Mouse (Mus musculus) thymus, adult 2 months (tissue): ENCODE measurements around the gene Inpp5b. TPM values are rescaled to one million over a fixed set of nuclear protein-coding genes. Genes with fewer than 3 reads are reported as not detected.

Experiments used
- DNase-seq: peaks from one replicate; pipeline ENCODE4 v3.0.0; 2021
- H3K27ac ChIP-seq: fragments of 200-500 bp; 2 replicates; pipeline ENCODE4 v1.5.1; 2012; ENCODE audit warnings: low read length, control low read depth; ENCODE audit not compliant: control insufficient read depth, insufficient read depth
- H3K27me3 ChIP-seq: fragments of 200-500 bp; 2 replicates; pipeline ENCODE4 v1.6.1; 2012; ENCODE audit warnings: mild to moderate bottlenecking, low read length, moderate library complexity, mixed read lengths; ENCODE audit not compliant: control insufficient read depth, insufficient read depth
- H3K36me3 ChIP-seq: fragments of 200-500 bp; 2 replicates; pipeline ENCODE4 v1.6.1; 2012; ENCODE audit warnings: mild to moderate bottlenecking, low read length, moderate library complexity; ENCODE audit not compliant: control insufficient read depth, insufficient read depth
- H3K4me1 ChIP-seq: fragments of 200-500 bp; replicated peaks from 2 replicates; pipeline ENCODE4 v1.6.1; 2012; ENCODE audit warnings: low read length; ENCODE audit not compliant: control insufficient read depth, insufficient read depth
- H3K4me3 ChIP-seq: fragments of 200-500 bp; 2 replicates; pipeline ENCODE4 v1.5.1; 2012; ENCODE audit warnings: mild to moderate bottlenecking, low read length, control low read depth, moderate library complexity; ENCODE audit not compliant: control insufficient read depth, insufficient read depth
- CTCF ChIP-seq: fragments of 200-500 bp; IDR thresholded peaks from 2 replicates; pipeline ENCODE4 v1.5.1; 2012; ENCODE audit warnings: mild to moderate bottlenecking, control low read depth, low read length, moderate library complexity, borderline replicate concordance; ENCODE audit not compliant: control insufficient read depth, poor library complexity, insufficient read depth; ENCODE audit errors: extremely low read depth
- POLR2A ChIP-seq: fragments of 200-500 bp; IDR thresholded peaks from 2 replicates; pipeline ENCODE4 v1.6.1; 2012; ENCODE audit warnings: mild to moderate bottlenecking, low read length, control low read depth, moderate library complexity; ENCODE audit not compliant: control insufficient read depth, poor library complexity, insufficient read depth; ENCODE audit errors: extremely low read depth
- WGBS: fragments of 180-500 bp; shearing (Covaris S2); methylation state at CpG from one replicate; pipeline ENCODE4 v1.1.7; 2018; 5-methylcytosine and 5-hydroxymethylcytosine counted together
- polyA plus RNA-seq: library from polyadenylated mRNA; depleted of rRNA; stranded (reverse); fragments of >200 nt; gene quantifications from 2 replicates; pipeline ENCODE4 v1.2.3, GENCODE M21; 2012

Gene Inpp5b
- polyA plus RNA-seq, 1 experiment, result 101 TPM

GRCm38 (mm10) chr4:124796141-124796540, 54.5 kb downstream of the Inpp5b start:
- TF ChIP-seq POLR2A (no peak), CTCF (no peak)
- H3K27me3 ChIP-seq, result no peaks in the 10 kb centered on the region
- WGBS, result 95% methylated on average over 8 of the region's 8 CpGs
- DNase-seq, result no peak
- peaks cover 26% of the 10 kb centered on the region for H3K36me3 ChIP-seq
- H3K27ac ChIP-seq, result no peak overlapping the region
- no peaks in the 10 kb centered on the region for H3K4me1 ChIP-seq
- no peak overlapping the region for H3K4me3 ChIP-seq

- WGBS, result 97% methylated on average over 2 of the region's 2 CpGs
- H3K4me3 ChIP-seq, result no peak overlapping the region
- H3K4me1 ChIP-seq, result 0 out of 2 replicates have a peak, but pooled peaks cover 2% of the 10 kb centered on the region
- H3K27me3 ChIP-seq, result no peaks in the 10 kb centered on the region
- no peak for DNase-seq
- H3K27ac ChIP-seq, result no peak overlapping the region
- H3K36me3 ChIP-seq, result peaks cover 21% of the 10 kb centered on the region
- no peak for TF ChIP-seq CTCF
- no peak for TF ChIP-seq POLR2A
Observed at GRCm38 (mm10) chr4:124796913-124797312, 55.3 kb downstream of the Inpp5b start.

DNA sequence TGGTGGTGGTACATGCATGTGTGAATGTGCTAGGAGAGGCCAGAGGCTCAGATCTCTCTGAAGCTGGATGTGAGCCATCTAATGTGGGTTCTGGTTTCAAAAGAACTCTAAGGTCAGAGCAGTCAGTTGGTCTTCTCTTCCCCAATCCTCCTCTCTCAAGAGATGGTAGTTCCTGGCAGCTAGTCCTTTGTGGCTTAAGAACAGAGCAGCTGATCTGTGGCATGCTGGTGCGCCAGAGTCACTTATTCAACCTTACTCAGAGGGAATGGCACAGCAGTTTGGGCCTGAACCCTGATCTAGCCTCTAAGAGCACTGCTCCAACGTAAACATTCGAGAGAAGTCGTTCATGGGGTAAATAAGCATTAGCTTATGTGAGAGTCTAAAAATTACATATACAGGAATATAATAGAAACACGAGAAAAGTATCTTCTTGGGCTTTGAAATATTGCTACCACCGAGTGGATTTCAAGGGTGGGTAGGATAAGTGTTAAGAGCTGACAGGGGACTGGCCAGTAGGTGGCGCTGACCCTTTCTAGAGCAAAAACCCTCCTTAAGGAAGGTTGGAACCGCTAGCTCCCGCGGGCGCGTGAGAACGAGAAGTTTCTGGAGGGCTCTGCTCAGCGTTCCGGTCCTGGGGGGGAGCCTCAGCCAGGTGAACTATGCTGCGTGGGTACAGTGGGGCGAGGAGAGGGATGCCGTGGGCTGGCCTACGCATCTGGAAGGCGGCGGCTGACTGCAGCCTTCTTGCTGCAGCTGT, 60.1 kb downstream of the Inpp5b start, which contains the start of gene Mtf1:
Gene Mtf1, plus strand, starts transcription at position 553 of the 757 bp plus-strand sequence.
- Histone ChIP-seq H3K27me3 (no peaks in the 10 kb centered on the region), H3K36me3 (peaks cover 18% of the 10 kb centered on the region), H3K27ac (peak within 1 kb of the TSS; percentile 60), H3K4me1 (peaks cover 7% of the 10 kb centered on the region), H3K4me3 (peak within 1 kb of the TSS; percentile 58)
- 5% methylated on average over 21 of the region's 21 CpGs for WGBS
- peak; percentile 86 for DNase-seq
- TF ChIP-seq POLR2A, result no peak
- TF ChIP-seq CTCF, result peak; percentile 88

GRCm38 (mm10) chr4:124802309-124803260, 60.9 kb downstream of the Inpp5b start:
- TF ChIP-seq CTCF, result no peak
- peak; percentile 82 for TF ChIP-seq POLR2A
- peak overlapping the region; percentile 60 for H3K27ac ChIP-seq
- H3K27me3 ChIP-seq, result no peaks in the 10 kb centered on the region
- DNase-seq, result peak; percentile 97
- H3K4me1 ChIP-seq, result peaks cover 7% of the 10 kb centered on the region
- under 1% methylated on average over 52 of the region's 53 CpGs for WGBS
- H3K36me3 ChIP-seq, result peaks cover 18% of the 10 kb centered on the region
- peak overlapping the region; percentile 58 for H3K4me3 ChIP-seq

- no peak overlapping the region for H3K4me3 ChIP-seq
- DNase-seq, result no peak
- no peaks in the 10 kb centered on the region for H3K27me3 ChIP-seq
- WGBS, result 64% methylated on average over 6 of the region's 6 CpGs
- peaks cover 14% of the 10 kb centered on the region; the same call in 1 of the 2 replicates for H3K36me3 ChIP-seq
- no peak for TF ChIP-seq POLR2A
- TF ChIP-seq CTCF, result no peak
- H3K4me1 ChIP-seq, result peaks cover 7% of the 10 kb centered on the region
- H3K27ac ChIP-seq, result no peak overlapping the region
Observed at GRCm38 (mm10) chr4:124803406-124803805, 61.8 kb downstream of the Inpp5b start.

GRCm38 (mm10) chr4:124808511-124808910, 66.9 kb downstream of the Inpp5b start:
- 92% methylated on average over 5 of the region's 5 CpGs for WGBS
- TF ChIP-seq POLR2A, result no peak
- Histone ChIP-seq H3K4me1 (peaks cover 1% of the 10 kb centered on the region; the same call in 1 of the 2 replicates), H3K36me3 (peaks cover 14% of the 10 kb centered on the region; the same call in 1 of the 2 replicates), H3K4me3 (no peak overlapping the region), H3K27ac (no peak overlapping the region), H3K27me3 (no peaks in the 10 kb centered on the region)
- DNase-seq, result no peak
